Mouse (Mus musculus): Measurements from ENCODE around the gene Hmox2.

GRCm38 (mm10) chr16:4796631-4797030, 70.5 kb downstream of the Hmox2 start:
- no peak for TF ChIP-seq CTCF (conservative IDR thresholded peaks at IDR 0.05; ENCODE audit: low read length)
- TF ChIP-seq POU5F1 (IDR thresholded peaks at IDR 0.05; ENCODE audit: borderline replicate concordance, low read length): no peak
- TF ChIP-seq NANOG (IDR thresholded peaks at IDR 0.05; ENCODE audit: borderline replicate concordance, low read length): no peak
